Comparison of ENCODE assay signal across 9 mouse cellular contexts in the genomic region with DNA sequence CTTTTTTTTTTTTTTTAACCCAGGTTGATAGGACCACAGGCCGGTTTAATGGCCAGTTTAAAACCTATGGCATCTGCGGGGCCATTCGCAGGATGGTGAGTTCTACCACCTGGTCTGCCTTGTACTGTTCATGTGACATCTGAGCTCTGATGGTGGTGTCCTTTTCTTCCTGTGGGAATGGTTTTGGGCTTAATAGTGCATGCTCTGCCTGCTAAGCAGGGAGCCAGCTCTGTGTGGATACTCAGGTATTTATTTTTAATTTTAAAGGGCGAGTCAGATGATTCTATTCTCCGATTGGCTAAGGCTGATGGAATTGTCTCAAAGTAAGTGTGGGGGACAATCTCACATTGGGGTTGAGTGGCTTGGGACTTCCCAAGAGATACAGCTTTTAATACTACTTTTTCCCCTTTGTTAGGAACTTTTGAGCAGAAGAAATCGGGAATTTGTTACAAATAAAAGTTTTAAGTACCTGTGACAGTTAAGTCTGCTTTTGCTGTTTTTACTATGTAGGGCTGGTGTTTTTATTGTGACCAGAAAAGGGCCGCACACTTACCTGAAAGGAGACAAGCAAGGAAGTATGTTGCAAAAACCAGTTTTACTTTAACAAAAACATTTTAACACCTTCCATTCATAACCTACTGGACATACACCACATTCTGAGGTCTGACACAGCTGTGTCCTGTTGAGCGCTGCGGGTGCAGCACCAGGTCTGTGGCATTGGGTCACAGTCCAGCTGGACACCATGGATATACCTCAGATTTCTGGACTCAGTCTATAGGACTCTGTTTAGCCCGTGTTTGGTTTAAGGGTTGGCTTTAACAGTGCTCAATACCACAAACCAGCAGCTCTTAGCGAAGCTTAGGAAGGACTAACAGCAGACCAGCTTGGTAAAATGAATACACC. TPM values are rescaled to one million over a fixed set of nuclear protein-coding genes. Genes with fewer than 3 reads are reported as not detected.
DNase-seq lines count a peak whose midpoint lies in the region; ATAC-seq lines count a peak whose summit lies in the region.
"Had no signal": no experiment of that assay in that cellular context is flagged by ENCODE, and none has a peak within 500 bp of the region (broad histone marks: within the 10 kb centered on the region; RNA-seq: fewer than 3 reads in every experiment).

No protein-coding gene starts in this region.

- peaks cover 11% of the 10 kb centered on the region; the same call in 1 of the 2 replicates for H3K4me1 ChIP-seq in kidney, embryonic 14.5 days (ENCODE audit: control insufficient read depth, insufficient read depth, low read length)
- H3K4me1 ChIP-seq in brown adipose tissue, adult 24 weeks (ENCODE audit: control insufficient read depth, insufficient read depth, insufficient read length, low read length): peaks cover 23% of the 10 kb centered on the region
- H3K4me1 ChIP-seq in hindbrain, embryonic 13.5 days (replicated peaks): peaks cover 25% of the 10 kb centered on the region
- H3K4me1 ChIP-seq in midbrain, embryonic 13.5 days (replicated peaks): peaks cover 23% of the 10 kb centered on the region

- no peak for DNase-seq in kidney, postnatal 25 days
- DNase-seq in thymus, postnatal 0 days (ENCODE audit: low spot score): no peak
- DNase-seq in T-cell, adult 2 months (ENCODE audit: low spot score): no peak
- no peak for DNase-seq in left cerebral cortex, adult 11 months (ENCODE audit: low spot score)
- DNase-seq: gastrocnemius, postnatal 36 days had no signal

- no peaks in the 10 kb centered on the region for H3K27me3 ChIP-seq in kidney, embryonic 14.5 days (ENCODE audit: control insufficient read depth, insufficient read depth, low read length)
- H3K27me3 ChIP-seq in hindbrain, embryonic 13.5 days: no peaks in the 10 kb centered on the region
- H3K27me3 ChIP-seq in midbrain, embryonic 13.5 days: no peaks in the 10 kb centered on the region

- peak overlapping the region; percentile 92 for H3K4me3 ChIP-seq in kidney, embryonic 14.5 days (ENCODE audit: low read length)
- H3K4me3 ChIP-seq in brown adipose tissue, adult 24 weeks (ENCODE audit: insufficient read depth, low read depth, low read length): peak overlapping the region; percentile 73
- H3K4me3 ChIP-seq in hindbrain, embryonic 13.5 days: peak overlapping the region; percentile 86
- peak overlapping the region; percentile 95 for H3K4me3 ChIP-seq in midbrain, embryonic 13.5 days (replicated peaks)

- H3K4me2 ChIP-seq in kidney, embryonic 14.5 days (replicated peaks; ENCODE audit: low read depth, low read length): peak overlapping the region; percentile 83
- peak overlapping the region; percentile 93 for H3K4me2 ChIP-seq in hindbrain, embryonic 13.5 days
- peak overlapping the region; percentile 80 for H3K4me2 ChIP-seq in midbrain, embryonic 13.5 days (replicated peaks)

- 51% methylated on average over 11 of the region's 11 CpGs for WGBS in kidney, embryonic 14.5 days
- WGBS in hindbrain, embryonic 13.5 days: 57% methylated on average over 11 of the region's 11 CpGs
- WGBS in midbrain, embryonic 13.5 days: 54% methylated on average over 11 of the region's 11 CpGs

- no peak overlapping the region for H3K27ac ChIP-seq in kidney, embryonic 14.5 days (ENCODE audit: low read depth, low read length)
- no peak overlapping the region for H3K27ac ChIP-seq in brown adipose tissue, adult 24 weeks (replicated peaks; ENCODE audit: low read depth, low read length)
- peak overlapping the region; percentile 89 for H3K27ac ChIP-seq in hindbrain, embryonic 13.5 days
- peak overlapping the region; percentile 95; the same call in 1 of the 2 replicates for H3K27ac ChIP-seq in midbrain, embryonic 13.5 days

- H3K9me3 ChIP-seq in kidney, embryonic 14.5 days (ENCODE audit: control insufficient read depth, low read length): no peaks in the 10 kb centered on the region
- no peaks in the 10 kb centered on the region for H3K9me3 ChIP-seq in hindbrain, embryonic 13.5 days
- no peaks in the 10 kb centered on the region for H3K9me3 ChIP-seq in midbrain, embryonic 13.5 days

- H3K36me3 ChIP-seq in kidney, embryonic 14.5 days (ENCODE audit: control insufficient read depth, insufficient read depth, low read length): peaks cover 48% of the 10 kb centered on the region
- peaks cover 47% of the 10 kb centered on the region for H3K36me3 ChIP-seq in hindbrain, embryonic 13.5 days
- H3K36me3 ChIP-seq in midbrain, embryonic 13.5 days: peaks cover 49% of the 10 kb centered on the region

- no peak for ATAC-seq in kidney, embryonic 14.5 days (ENCODE audit: low FRiP score, low TSS enrichment)
- ATAC-seq in hindbrain, embryonic 13.5 days (ENCODE audit: low FRiP score): no peak
- ATAC-seq in midbrain, embryonic 13.5 days: no peak

- H3K9ac ChIP-seq in kidney, embryonic 14.5 days (ENCODE audit: low read depth, low read length): peak overlapping the region; percentile 95
- H3K9ac ChIP-seq in hindbrain, embryonic 13.5 days: peak overlapping the region; percentile 93
- H3K9ac ChIP-seq in midbrain, embryonic 13.5 days (replicated peaks): peak overlapping the region; percentile 92

RNA-seq across cellular contexts. Expression of a gene that starts 1.0 kb away (rescaled TPM):
- 730 and 1,037 TPM in 2 replicates for polyA plus RNA-seq in kidney, embryonic 14.5 days (2014; fragmentation: Nextera tagmentation; extraction: Ambion mirVana)
- 875 and 1,284 TPM in 2 replicates for polyA plus RNA-seq in brown adipose tissue, adult 24 weeks (2012; ENCODE audit: insufficient read depth, insufficient read length, missing spikeins)
- 444 and 445 TPM in 2 replicates for polyA plus RNA-seq in hindbrain, embryonic 13.5 days (2015; fragmentation: Nextera tagmentation; extraction: Ambion mirVana)
- polyA plus RNA-seq in midbrain, embryonic 13.5 days (2015; fragmentation: Nextera tagmentation; extraction: Ambion mirVana): 418 and 448 TPM in 2 replicates
- polyA plus RNA-seq in thymus, postnatal 0 days (2015; fragmentation: Nextera tagmentation; extraction: Ambion mirVana): 928 and 961 TPM in 2 replicates

RNA-seq across cellular contexts. Expression of a gene that starts 15.1 kb away (rescaled TPM):
- 13.3 and 21.1 TPM in 2 replicates for polyA plus RNA-seq in kidney, embryonic 14.5 days (2014; fragmentation: Nextera tagmentation; extraction: Ambion mirVana)
- polyA plus RNA-seq in brown adipose tissue, adult 24 weeks (2012; ENCODE audit: insufficient read depth, insufficient read length, missing spikeins): 4.6 and 5.1 TPM in 2 replicates
- polyA plus RNA-seq in hindbrain, embryonic 13.5 days (2015; fragmentation: Nextera tagmentation; extraction: Ambion mirVana): 19.8 and 20.8 TPM in 2 replicates
- 18.2 and 21.6 TPM in 2 replicates for polyA plus RNA-seq in midbrain, embryonic 13.5 days (2015; fragmentation: Nextera tagmentation; extraction: Ambion mirVana)
- 6.4 and 7.1 TPM in 2 replicates for polyA plus RNA-seq in thymus, postnatal 0 days (2015; fragmentation: Nextera tagmentation; extraction: Ambion mirVana)

RNA-seq across cellular contexts. Expression of a gene that starts 31.5 kb away (rescaled TPM):
- 0.37 and 1.1 TPM in 2 replicates for polyA plus RNA-seq in kidney, embryonic 14.5 days (2014; fragmentation: Nextera tagmentation; extraction: Ambion mirVana)
- not detected in 2 replicates for polyA plus RNA-seq in brown adipose tissue, adult 24 weeks (2012; ENCODE audit: insufficient read depth, insufficient read length, missing spikeins)
- polyA plus RNA-seq in hindbrain, embryonic 13.5 days (2015; fragmentation: Nextera tagmentation; extraction: Ambion mirVana): not detected in 2 replicates
- not detected in 2 replicates for polyA plus RNA-seq in midbrain, embryonic 13.5 days (2015; fragmentation: Nextera tagmentation; extraction: Ambion mirVana)
- 0.05 TPM in 1 of 2 replicates, not detected in the other for polyA plus RNA-seq in thymus, postnatal 0 days (2015; fragmentation: Nextera tagmentation; extraction: Ambion mirVana)

RNA-seq across cellular contexts. Expression of a gene that starts 32.6 kb away (rescaled TPM):
- 43.1 and 54.1 TPM in 2 replicates for polyA plus RNA-seq in kidney, embryonic 14.5 days (2014; fragmentation: Nextera tagmentation; extraction: Ambion mirVana)
- 3.2 and 7.3 TPM in 2 replicates for polyA plus RNA-seq in brown adipose tissue, adult 24 weeks (2012; ENCODE audit: insufficient read depth, insufficient read length, missing spikeins)
- 1.9 and 2.1 TPM in 2 replicates for polyA plus RNA-seq in hindbrain, embryonic 13.5 days (2015; fragmentation: Nextera tagmentation; extraction: Ambion mirVana)
- polyA plus RNA-seq in midbrain, embryonic 13.5 days (2015; fragmentation: Nextera tagmentation; extraction: Ambion mirVana): 1.4 and 1.7 TPM in 2 replicates
- polyA plus RNA-seq in thymus, postnatal 0 days (2015; fragmentation: Nextera tagmentation; extraction: Ambion mirVana): 4.8 and 6.6 TPM in 2 replicates

Comparison
In these comparisons a context has a peak if more than half of its experiments do, and no peak if none do; other contexts are left out.
1. H3K27ac ChIP-seq: peak in hindbrain, embryonic 13.5 days (single experiment) and midbrain, embryonic 13.5 days (single experiment); none in kidney, embryonic 14.5 days (single experiment) and brown adipose tissue, adult 24 weeks (single experiment).
2. Peak in every context shown above with its lines, with median percentiles within 50 percentile points of each other: H3K4me2 ChIP-seq, H3K4me3 ChIP-seq and H3K9ac ChIP-seq.